Mouse (Mus musculus): ENCODE data around the gene Shroom4.

GRCm38 (mm10) chrX:6418140-6418539, 18.5 kb downstream of the Shroom4 start:
- TF ChIP-seq CTCF (IDR thresholded peaks at IDR 0.05; ENCODE audit: low read depth) (no peak), EP300 (IDR thresholded peaks at IDR 0.05; ENCODE audit: low read depth) (no peak)

Measured in liver, embryonic 14.5 days (tissue).